Comparison of ENCODE assay signal across 13 mouse cellular contexts in the genomic region with DNA sequence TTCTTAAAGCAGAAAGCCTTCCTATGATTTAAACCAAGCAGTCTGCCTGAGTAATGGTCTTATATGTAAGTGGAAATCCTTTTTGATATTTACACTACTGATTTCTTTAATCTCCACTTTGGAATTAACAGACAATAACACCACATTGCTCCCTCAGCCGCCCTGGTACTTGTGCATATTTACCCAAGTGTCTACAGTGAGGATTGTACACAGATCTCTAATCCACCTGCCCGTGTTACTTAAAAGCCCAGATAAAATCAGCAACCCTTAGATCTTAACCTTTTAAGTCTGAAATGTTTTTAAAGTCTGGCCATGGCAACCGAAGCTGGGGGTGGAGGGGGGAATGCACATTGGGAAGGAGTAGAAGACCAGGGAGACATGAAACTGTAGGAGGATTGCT.
"Had no signal": no experiment of that assay in that cellular context is flagged by ENCODE, and none has a peak within 500 bp of the region (broad histone marks: within the 10 kb centered on the region; RNA-seq: fewer than 3 reads in every experiment).

No protein-coding gene starts in this region.

- H3K27me3 ChIP-seq: liver, embryonic 15.5 days had no signal

- H3K9me3 ChIP-seq: liver, embryonic 15.5 days; midbrain, embryonic 15.5 days had no signal

- H3K4me1 ChIP-seq: liver, embryonic 15.5 days; midbrain, embryonic 15.5 days had no signal

- H3K4me3 ChIP-seq: liver, embryonic 15.5 days; midbrain, embryonic 15.5 days had no signal

- H3K9ac ChIP-seq: liver, embryonic 15.5 days; midbrain, embryonic 15.5 days had no signal

- DNase-seq: kidney, adult 11 months; kidney, adult 9 months; kidney, postnatal 10 days; layer of hippocampus, postnatal 36 days; lung, adult 2 months; lung, postnatal 14 days; right cerebral cortex, adult 18-20 months; right cerebral cortex, postnatal 25 days; thymus, postnatal 4 days had no signal

- ATAC-seq: midbrain, embryonic 15.5 days had no signal

- H3K4me2 ChIP-seq: liver, embryonic 11.5 days; liver, embryonic 15.5 days; midbrain, embryonic 15.5 days had no signal

- H3K27ac ChIP-seq: liver, embryonic 15.5 days; macrophage; midbrain, embryonic 15.5 days had no signal

- H3K36me3 ChIP-seq: liver, embryonic 15.5 days; midbrain, embryonic 15.5 days had no signal
